Mouse (Mus musculus): ENCODE data around the gene Kdelr3.

DNA sequence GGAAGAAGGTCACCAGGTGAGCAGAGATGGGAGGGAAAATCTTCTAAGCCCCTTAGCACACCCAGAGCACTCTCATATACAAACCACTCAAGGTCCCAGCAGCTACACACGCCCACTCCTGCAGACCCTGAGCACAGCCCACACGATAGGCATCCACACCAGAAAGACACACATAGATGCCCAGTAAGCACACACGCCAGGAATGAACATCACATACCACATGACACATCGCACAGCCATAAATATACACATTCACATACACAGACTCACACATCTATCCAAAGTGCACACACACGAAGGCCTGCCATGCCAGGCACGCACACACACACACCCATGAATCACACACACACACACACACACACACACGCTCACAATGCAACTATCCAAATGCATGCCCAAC is 5.8 kb upstream of the Kdelr3 start:
- no peak for TF ChIP-seq CTCF (IDR thresholded peaks at IDR 0.05; ENCODE audit: borderline replicate concordance, insufficient read depth, low read length)
- no peak for TF ChIP-seq POLR2A (IDR thresholded peaks at IDR 0.05; ENCODE audit: low read depth, low read length)
